Mouse (Mus musculus) liver, postnatal 0 days (tissue): ENCODE data around the gene Heatr3.

Experiments used
- CTCF ChIP-seq: sonication (generic); IDR thresholded peaks from 2 replicates; pipeline ENCODE4 v1.5.1; 2016; ENCODE audit warnings: antibody characterized with exemption, low read depth
- EP300 ChIP-seq: IDR thresholded peaks from 2 replicates; pipeline ENCODE4 v1.6.1; 2016; ENCODE audit warnings: antibody characterized with exemption, low read depth, mild to moderate bottlenecking

GRCm38 (mm10) chr8:88137748-88138484 is at the start of gene Heatr3:
- TF ChIP-seq CTCF, result peak; percentile 29
- TF ChIP-seq EP300, result no peak
